Mouse (Mus musculus): Measurements from ENCODE around the gene Amotl1.

Gene Amotl1

DNA sequence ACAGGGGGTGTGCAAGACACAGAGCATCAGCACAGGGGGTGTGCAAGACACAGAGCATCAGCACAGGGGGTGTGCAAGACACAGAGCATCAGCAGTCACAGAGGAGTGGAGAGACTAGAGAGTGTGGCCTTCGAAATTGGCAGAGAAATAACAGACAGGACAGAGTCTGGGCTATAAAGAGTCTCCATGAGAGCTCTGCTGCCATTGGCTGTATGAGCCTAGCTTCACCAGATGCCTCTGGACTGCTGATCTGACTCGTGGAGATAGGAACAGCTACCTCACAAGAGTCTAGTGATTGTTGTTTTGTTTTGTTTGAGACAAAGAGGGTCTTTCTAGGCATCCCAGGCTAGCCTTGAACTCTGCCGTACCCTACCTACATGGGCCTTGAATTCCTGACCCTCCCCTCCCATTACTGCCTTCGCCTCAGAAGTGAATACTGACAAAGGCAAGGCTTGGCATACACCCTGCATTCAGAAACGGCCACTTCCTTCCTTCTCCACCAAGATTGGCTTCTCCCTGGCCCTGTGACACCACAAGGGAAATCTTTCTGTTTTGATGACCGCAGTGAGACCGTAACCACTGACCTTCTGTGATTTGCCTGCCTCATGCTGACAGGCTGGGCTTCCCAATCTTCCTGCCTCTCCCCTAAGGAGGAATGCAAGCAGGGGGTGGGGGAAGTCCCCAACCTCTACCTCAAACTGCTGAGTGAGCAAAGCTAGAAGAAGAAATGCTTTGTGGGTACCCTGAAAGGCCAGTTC lies 3.4 kb downstream of the Amotl1 start:
- no peak for DNase-seq (ENCODE audit: low read depth, low spot score)

DNA sequence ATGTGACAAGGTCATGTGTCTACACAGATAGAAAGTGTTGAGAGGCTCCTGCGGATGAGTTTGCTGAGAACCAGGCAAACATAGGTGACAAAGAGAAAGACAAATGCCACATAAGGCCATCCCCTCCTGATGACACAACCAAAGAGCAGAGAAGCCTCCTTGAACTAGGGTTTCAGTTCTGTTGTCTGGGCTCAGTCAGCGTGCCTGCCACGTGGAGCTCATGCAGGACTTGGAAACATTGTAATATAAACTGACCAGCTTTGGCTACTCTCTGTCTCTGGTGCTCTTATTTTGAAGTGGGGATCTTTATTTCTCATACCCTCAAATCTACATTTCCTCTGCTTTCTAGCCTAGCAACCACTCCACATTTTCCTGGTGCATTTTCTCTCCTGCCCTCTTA lies 8.6 kb downstream of the Amotl1 start:
- DNase-seq (ENCODE audit: low read depth, low spot score) = no peak

DNA sequence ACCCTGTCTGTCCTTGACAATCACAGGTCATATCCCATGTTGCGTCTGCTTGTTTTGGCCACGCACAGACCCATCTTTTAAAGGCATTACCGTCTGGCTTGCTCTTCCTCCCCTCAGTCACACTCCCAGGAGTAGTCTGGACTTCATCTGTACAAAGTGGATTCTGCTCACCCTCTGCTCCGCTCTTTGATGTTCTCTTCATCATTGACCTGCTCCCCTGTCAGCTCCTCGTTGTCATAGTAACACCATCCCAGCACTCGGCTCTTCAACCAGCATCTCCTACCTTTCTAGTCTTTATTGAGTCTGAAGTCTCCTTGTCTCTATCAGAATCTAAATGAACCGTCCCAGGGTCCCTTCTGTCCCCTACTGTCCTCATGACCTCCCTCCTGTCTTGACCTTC lies 9.3 kb downstream of the Amotl1 start:
- no peak for DNase-seq (ENCODE audit: low read depth, low spot score)

DNA sequence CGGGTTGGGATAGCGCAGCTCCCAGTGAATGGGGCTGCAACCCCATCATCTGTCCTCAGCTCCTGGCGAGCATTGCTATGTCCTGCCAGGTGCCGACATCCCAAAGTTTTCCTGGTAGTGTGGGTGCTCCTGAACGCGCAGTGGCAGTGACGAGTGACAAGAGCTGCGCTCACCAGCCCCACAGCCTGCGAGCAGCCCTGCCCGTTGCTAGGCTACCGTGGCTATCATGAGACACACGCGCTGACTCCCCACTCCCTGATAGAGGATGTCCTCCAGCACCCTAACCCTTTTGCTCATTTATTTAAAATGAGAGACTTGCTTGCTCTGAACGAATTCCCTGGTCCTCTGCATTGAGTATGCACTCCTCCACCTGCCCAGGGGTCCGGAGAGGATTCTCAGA lies 10.7 kb downstream of the Amotl1 start:
- DNase-seq (ENCODE audit: low read depth, low spot score) = no peak

DNA sequence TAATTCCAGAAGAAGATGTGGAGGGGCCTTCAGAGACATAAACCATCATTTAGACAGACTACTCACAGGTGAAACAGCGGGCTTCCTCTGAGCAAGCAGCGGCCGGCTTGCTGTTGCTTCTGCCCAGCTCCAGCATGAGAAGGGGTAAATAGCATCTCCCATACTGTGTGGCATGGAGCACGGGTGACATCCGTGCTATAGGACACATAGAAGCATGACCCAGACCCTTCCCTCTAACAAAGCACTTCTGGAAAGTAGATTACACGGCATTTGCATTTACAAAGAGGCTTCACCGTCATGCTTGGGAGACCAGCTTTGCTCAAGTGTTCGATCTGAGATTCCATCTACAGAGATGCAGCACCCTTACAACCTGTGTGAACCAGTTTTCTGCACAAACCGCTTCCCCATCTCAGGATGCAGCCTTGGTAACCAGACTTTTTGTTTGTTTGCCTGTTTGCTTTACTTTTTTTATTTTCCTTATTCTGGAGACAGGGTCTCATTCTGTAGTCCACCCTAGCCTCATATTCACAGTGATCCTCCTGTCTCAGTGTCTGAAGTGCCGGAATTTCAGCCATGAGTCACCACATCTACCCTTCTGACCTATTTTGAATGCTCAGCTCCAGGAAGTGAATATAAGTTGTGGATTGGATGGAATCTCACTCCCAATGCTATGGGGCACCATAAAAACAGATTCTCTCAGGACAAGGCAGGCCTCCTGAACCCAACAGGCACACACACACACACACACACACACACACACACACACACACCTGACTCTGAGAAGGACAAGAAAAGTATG lies 12.3 kb downstream of the Amotl1 start:
- no peak for DNase-seq (ENCODE audit: low read depth, low spot score)

DNA sequence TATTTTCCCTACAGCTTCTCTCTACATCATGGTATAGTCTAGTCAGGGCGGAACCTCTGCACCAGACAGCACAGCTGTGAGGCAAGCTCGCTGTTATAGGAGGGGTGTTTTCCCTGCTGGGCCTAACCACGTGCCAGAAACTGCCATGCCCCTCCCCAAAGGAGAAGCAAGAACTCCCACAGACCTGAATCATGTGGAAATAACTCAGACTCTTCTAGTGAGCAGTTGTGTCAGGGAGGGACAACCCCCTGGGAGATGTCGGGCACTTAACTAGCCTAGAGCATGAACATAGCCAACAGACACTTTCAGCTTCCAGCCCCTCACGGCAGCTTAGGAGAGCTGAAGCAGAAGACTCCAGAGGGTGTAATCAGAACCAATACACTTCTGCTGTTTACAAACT lies 13.1 kb downstream of the Amotl1 start:
- DNase-seq (ENCODE audit: low read depth, low spot score) = no peak

DNA sequence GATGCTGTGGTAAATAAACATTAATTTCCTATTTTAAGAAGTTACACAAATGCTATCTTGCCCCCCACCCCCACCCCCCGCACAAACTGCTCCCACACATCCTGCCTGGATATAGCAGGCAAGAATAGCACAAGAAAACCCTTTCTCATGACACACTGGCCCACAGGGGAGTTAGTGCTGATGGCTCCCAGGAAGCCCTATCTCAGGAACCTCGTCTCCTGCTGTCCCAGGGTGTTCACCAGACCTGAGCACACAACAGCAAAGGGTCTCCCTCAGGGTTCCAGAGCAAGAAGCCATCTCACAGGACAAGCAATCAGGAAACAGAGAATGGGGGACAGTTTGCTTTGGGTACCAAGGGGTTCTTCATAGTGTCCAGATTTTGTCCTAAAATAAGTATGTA lies 17.3 kb downstream of the Amotl1 start:
- DNase-seq (ENCODE audit: low read depth, low spot score) = no peak

DNA sequence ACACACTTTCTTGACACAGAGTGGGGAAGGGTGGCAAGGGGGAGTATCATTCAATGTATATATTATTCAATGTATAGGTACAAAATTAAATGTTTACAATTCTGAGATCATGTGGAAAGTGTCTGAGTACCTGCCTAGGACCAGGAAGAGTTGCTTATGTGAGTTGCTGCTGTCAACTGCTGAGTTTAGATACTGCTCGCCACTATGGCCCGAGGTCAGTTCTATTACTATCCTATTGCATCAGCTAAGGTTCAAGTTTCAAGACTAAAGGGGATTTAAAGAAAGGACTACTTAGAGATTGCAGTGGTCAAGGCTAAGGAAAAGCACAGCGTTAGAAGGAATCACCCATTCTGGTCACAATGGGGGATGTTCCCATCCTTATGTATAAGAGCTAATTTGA lies 18.9 kb downstream of the Amotl1 start:
- no peak for DNase-seq (ENCODE audit: low read depth, low spot score)

DNA sequence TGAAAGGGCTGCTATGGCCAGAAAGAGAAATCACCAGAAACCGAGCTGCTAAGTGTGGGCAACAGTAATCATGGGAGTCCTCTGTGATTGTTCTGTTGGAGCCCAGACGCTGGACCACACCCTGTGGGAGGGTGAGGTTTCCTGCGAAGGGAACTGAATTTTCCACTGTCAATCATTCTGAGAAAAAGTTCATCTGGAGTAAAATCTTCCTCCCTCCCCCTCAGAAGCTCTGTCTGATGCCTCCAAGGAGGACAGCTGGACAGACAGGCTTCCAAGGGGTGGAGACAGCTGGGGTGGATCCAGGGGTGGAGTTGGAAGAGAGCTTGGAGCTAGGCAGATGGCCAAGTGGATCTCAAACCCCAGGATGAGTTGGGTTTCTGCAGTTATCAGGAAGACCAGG lies 19.8 kb downstream of the Amotl1 start:
- no peak for DNase-seq (ENCODE audit: low read depth, low spot score)

DNA sequence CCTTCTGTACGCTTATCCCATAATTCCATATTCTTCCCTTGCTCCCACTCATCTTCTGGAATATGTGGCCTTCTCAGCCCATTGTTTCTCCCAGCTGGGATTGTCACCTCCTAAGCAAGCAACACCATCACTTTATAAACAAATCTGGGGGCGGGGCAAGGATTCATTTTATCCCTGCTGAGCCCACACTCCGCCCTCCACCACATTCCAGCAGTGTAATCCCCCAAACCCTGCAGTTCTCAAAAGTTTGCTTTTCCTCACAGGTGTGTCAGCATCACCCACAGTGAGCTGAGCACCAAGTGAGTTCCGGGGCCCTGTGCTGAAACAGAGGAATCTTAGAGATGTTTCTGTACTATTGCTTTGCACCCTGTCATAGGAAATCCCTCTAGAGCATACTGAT lies 20.9 kb downstream of the Amotl1 start:
- no peak for DNase-seq (ENCODE audit: low read depth, low spot score)

DNA sequence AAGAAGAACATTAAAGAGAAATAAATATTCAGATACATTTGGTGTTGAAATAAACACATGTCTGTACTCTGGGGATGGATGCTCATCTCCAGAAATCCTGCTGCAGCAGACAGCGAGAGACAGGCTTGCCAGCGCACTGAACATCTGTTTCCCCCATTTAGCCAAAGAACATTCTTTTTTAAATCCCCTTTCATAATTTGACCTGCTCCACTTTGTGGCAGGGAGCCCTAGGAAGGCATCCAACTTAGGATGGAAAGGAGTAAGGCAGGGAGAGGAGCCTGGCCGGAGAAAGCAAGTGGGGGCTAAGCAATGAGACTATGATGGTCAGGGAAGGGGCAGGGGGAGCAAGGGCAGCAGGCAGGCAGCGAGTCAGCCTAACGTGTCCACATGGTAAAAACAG lies 21.6 kb downstream of the Amotl1 start:
- DNase-seq (ENCODE audit: low read depth, low spot score) = no peak

DNA sequence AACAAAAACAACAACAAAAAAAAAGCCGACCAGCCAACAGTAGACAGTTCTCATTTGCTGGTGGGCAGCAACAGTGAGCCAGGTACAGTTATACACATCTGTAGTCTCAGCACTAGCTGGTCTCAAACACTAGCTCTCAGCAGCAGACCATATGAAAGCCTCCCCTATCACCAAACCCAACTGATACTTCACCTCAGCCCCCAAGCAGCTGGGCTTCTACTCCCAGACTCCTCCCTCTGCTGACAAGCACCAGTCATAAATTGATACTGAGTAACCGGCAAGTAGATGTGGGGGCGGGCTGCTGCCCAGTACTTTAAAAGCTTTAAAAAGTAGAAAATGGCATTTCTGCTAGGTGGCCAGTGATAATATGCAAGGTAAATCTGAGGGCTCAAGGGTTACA lies 22.0 kb downstream of the Amotl1 start:
- no peak for DNase-seq (ENCODE audit: low read depth, low spot score)

DNA sequence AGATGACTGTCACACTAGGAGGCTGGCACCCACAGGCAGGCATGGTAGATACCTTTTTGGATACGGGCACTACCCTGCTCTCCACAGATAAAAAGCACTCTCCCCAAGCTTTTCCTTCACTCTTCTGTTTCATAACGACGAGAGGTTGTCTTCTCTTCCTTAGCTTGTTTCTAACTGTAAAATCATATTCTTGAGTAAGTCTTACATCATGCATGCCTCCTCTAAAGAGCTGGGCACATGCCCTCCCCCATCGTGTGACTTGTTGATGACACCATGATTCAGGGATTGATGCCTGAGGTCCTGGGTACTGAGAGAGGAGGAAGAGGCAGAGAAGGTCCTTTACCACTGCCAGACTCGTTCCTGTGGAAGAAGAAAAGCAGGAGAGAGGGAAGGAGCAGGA lies 24.7 kb downstream of the Amotl1 start:
- DNase-seq (ENCODE audit: low read depth, low spot score) = no peak

DNA sequence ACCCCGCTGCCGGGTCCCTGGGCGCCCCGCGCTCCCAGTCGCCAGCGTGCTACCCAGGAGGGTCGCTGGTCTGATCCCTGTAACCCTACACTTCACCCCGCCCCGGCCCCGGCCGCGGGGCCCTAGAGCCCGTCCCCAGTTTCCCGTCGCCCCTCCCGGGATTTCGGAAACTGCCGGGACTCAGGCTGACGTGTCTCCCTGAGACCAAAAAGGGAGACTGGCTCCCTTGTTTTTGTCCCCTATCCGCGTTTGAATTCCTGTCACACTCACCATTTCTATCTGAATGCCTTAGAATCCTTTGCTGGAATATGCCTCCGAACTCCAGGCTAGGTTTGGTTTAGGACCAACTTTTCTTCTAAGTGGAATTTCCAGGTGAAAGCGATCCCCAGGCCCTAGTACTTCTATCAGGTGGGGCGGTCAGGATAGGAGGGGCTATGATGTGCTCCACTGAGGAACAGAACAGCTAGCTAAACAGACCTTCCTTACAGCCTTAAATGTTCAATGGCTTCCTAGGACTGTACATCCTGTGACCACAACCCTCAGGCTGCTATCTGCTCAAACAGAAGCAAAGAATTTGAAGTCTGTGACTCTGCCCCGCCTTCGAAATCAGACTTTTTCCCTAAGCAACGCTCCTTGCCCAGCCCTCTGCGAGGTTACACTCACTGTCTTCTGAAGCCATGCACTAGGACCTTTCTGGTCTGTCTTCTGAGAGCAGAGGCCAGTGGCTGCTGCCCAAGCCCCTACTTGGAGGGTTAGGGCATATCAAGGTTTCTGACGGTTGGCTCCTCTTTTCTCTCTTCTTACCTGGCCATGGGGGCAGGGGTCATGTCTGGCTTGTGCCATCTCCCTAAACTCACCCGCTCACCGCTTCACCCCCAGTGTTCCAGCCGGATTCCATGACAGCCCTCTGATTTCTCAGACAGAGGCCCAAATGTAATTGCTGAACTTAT lies 29.6 kb downstream of the Amotl1 start:
- no peak for DNase-seq (ENCODE audit: low read depth, low spot score)

DNA sequence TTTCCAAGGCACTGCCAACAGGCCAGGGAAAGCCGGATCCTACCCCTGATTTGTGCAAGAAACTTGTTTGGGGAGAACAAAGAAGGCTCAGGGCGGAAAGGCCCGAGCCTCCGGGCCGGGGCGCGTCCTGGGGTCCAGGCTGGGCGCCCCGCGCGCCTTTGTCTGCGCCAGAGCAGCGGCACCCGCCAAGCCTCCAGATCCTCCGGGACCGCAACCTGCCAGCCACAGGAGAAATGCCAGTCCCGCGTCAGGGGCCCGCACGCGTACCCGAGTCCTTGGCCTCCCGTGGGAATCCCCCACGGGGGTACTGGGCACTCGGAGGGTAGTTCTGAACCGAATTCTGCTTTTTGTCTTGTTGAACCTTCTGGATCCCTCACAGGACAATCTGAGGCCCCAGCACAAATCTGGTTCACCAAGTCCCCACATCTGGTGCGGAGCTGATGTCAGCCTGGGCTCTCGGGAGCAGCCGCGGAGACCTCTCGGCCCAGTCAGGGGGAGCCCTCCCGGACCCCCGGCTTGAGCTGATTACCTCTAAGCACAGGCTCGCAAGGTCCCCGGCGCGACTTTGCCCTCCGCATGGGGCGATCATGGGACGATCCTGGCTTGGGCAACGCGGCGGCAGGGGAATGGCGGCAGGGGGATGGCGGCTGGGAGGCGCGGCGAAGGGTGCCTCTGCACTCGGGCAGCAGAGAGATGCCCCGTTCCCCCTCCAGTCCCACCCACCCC lies 30.5 kb downstream of the Amotl1 start:
- DNase-seq (ENCODE audit: low read depth, low spot score) = no peak

DNA sequence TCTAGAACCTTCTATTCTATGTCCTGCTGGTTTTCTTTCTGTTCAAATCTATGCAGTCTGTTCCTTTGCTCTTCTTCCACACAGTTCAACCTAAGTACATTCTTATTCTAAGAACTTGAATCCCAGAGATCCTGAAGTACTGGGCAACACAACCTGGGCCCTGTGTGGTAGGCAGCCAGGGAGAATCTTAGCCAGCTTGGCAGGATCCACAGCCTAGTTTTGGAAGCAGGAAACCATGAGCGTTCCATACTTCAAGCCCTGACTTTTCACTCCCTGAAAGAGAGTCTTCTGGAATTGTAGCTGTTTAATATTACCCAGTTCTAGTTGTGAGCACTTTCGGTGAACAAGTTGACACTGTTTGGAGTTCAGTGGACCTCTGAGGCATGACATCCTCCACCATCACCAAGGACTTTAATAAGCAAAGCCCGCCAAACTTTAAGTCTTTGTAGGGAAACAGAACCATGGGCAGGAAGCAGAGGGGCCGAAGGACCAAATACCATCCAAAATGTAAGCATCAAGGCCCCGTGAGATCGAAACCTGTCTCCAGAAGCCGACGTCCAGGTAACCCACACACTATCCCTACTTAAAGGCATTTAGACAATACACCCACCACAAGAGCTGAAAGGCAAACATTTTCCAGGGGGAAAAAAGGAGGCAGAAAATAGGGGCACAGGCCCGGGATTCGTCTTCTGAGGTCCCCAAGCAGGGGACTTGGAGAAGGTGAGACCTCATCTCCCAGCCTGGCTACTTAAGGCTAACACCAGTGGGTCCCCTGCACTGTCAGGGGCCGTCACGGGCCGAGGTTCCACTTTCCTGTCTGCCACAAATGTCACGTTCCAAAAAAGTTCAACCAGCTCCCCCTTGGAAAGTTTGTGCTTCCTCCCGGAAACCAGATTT lies 31.3 kb downstream of the Amotl1 start:
- DNase-seq (ENCODE audit: low read depth, low spot score) = no peak

DNA sequence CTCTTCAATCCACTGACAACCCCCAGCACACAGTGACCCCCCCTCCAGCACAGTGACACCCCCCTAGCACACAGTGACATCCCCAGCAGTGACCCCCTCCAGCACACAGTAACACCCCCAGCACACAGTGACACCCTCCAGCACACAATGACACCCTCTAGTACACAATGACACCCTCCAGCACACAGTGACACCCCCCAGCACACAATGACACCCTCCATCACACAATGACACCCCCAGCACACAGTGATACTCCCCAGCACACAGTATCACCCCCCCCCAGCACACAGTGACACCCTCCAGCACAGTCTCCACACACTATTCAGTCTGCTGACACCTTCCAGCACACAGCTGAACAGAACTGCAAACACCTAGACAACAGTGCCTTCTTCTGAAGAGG lies 32.3 kb downstream of the Amotl1 start:
- no peak for DNase-seq (ENCODE audit: low read depth, low spot score)

DNA sequence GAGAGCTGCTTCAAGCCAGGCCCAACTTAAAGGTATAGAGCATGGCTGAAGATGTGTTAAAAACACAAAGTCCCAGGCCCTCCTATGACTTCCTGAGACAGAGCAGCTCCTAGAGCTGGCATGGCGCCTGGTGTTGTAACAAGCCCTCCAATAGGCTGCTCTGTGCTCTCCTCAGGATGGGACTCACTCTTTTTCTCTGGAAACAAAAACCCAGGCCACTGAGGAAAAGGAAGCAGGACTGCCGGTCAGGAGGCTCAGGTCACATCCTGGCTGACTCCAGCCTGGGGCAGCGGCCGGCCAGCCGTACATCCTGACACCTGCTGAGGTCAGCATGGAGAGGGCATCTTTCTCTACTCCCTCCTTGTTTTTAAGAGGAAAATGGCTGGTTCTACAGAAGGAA lies 36.3 kb downstream of the Amotl1 start:
- no peak for DNase-seq (ENCODE audit: low read depth, low spot score)

DNA sequence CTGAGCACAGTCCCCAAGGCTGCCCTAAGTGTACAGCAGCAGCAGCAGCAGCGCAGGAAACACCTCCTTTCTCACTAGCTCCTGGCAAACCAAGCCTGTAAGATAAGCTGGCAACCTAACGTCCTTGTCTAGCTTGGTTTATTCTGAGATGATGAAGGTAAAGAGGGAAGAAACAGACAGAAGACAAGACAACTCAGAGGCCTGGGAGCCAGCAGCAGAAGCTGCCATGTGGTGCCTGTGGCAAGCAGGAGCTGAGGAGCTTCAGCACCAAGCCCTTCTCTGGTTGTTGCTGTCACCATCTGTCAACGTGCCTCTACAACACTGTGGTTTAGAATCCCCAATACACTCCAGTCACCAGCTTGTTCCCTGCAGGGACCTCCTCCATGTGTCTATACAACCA lies 37.4 kb downstream of the Amotl1 start:
- no peak for DNase-seq (ENCODE audit: low read depth, low spot score)

DNA sequence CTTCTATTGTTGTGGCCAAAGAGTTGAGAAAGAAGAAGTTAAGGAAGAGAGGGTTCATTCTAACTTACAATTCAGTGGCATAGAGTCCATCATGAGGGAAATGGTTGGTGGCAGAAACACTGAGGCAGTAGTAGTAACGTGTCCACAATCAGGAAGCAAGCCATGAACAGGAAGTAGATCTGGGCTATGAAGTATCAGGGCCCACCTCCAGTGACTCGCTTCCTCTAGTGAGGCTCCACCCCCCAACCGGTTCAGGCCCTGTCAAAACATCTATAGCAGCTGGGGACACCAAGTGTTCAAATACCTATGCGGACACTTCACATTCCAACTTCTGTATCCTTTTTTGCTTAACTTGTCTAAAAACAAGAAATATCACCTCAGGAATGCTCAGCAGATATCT lies 38.9 kb downstream of the Amotl1 start:
- DNase-seq (ENCODE audit: low read depth, low spot score) = no peak

DNA sequence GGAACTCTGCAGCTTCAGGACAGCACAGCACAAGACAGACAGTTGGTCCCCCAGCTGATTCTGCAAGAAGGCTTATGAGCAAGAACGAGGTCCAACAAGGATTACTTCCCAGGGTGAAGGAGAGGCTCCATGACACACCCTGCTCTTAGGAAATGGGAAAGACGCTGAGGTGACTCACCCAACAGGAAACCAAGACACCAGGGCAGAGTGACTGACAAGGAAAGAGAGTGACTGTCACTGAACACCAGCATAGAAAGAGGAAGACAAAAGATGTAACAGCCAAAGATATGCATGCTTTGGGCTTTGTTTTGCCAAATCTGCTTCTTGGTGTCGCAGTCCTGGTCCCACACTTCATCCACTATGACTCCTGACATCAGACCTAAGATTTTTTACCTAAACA lies 40.5 kb downstream of the Amotl1 start:
- no peak for DNase-seq (ENCODE audit: low read depth, low spot score)

Measured in retina, adult 2 months (tissue).